Mouse (Mus musculus) brain, embryonic 14.5 days (tissue): ENCODE results near the gene Slc10a6.

Experiments
- CTCF ChIP-seq: fragments of 200-500 bp; IDR thresholded peaks from 2 replicates; pipeline ENCODE4 v1.5.1; 2012; ENCODE audit warnings: inconsistent platforms, mild to moderate bottlenecking, moderate library complexity, borderline replicate concordance; ENCODE audit not compliant: insufficient read depth, insufficient read length; ENCODE audit errors: extremely low read depth
- POLR2A ChIP-seq: fragments of 200-500 bp; IDR thresholded peaks from 2 replicates; pipeline ENCODE4 v1.6.1; 2012; ENCODE audit warnings: mild to moderate bottlenecking, inconsistent platforms, borderline replicate concordance; ENCODE audit not compliant: poor library complexity, insufficient read depth, insufficient read length, severe bottlenecking; ENCODE audit errors: extremely low read depth

- TF ChIP-seq CTCF: no peak
- TF ChIP-seq POLR2A: no peak
These were observed 18.1 kb upstream of the Slc10a6 start for GRCm38 (mm10) chr5:103647320-103647719.
